Mouse (Mus musculus): ENCODE measurements around the gene Utrn. TPM values are rescaled to one million over a fixed set of nuclear protein-coding genes. Genes with fewer than 3 reads are reported as not detected.

The Utrn gene
- polyA plus RNA-seq, 1 experiment from 2014 or later, result 20.3 TPM

DNA sequence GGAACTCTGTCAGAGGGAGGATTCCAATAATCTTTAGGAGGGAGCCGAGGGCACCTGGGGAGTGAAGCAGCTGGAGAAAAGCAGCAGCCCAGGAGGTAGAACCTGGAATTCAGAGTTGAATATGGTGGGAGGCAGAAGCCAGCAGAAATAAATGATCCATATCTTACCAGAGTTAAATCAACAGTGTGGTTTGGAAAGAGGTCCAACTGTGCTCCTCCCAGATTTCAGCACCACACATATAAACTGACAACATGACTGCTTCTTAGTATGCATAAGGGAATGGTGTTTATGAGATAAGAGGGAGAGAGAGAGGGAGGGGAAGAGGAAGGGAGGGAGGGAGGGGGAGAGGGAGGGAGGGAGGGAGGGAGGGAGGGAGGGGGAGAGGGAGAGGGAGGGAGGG, 163.2 kb downstream of the Utrn start:
- H3K36me3 ChIP-seq (ENCODE audit: control insufficient read depth, insufficient read depth), result no peaks in the 10 kb centered on the region
- no peak overlapping the region for H3K4me2 ChIP-seq (ENCODE audit: low read length)
- H3K27me3 ChIP-seq (replicated peaks; ENCODE audit: control insufficient read depth, insufficient read depth, low read length), result no peaks in the 10 kb centered on the region
- no peak for ATAC-seq
- H3K4me1 ChIP-seq (replicated peaks; ENCODE audit: control insufficient read depth, insufficient read depth, low read length), result no peaks in the 10 kb centered on the region
- H3K9ac ChIP-seq (replicated peaks; ENCODE audit: low read depth, low read length), result no peak overlapping the region
- no peaks in the 10 kb centered on the region for H3K9me3 ChIP-seq (ENCODE audit: control insufficient read depth, low read length)
- H3K27ac ChIP-seq (ENCODE audit: low read length), result no peak overlapping the region
- 69% methylated on average over 1 of the region's 1 CpGs for WGBS
- H3K4me3 ChIP-seq (replicated peaks; ENCODE audit: low read length), result no peak overlapping the region

DNA sequence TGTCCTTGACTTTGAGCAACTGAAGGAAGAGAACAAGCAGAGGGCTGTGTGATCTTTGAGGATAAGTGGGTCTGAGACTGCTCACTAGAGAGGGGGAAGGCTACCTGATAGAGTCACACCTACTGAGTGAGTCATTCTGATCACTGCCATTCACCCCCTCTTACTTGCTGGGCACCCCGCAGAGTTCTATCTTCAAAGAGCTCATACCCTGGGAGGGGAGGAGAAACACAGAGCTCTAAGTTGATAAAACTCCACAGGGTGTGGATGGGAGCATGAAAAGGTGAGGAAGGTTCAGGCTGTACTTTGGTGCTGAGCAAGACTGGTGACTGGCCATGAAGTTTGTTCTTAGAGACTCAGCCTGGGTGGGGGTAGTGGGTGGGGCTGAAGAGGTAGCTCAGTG, 164.9 kb downstream of the Utrn start:
- H3K27ac ChIP-seq (ENCODE audit: low read length), result no peak overlapping the region
- H3K4me2 ChIP-seq (ENCODE audit: low read length), result no peak overlapping the region
- no peaks in the 10 kb centered on the region for H3K27me3 ChIP-seq (replicated peaks; ENCODE audit: control insufficient read depth, insufficient read depth, low read length)
- no peaks in the 10 kb centered on the region for H3K36me3 ChIP-seq (ENCODE audit: control insufficient read depth, insufficient read depth)
- WGBS, result 69% methylated on average over 1 of the region's 1 CpGs
- H3K9me3 ChIP-seq (ENCODE audit: control insufficient read depth, low read length), result no peaks in the 10 kb centered on the region
- no peaks in the 10 kb centered on the region for H3K4me1 ChIP-seq (replicated peaks; ENCODE audit: control insufficient read depth, insufficient read depth, low read length)
- ATAC-seq, result no peak
- no peak overlapping the region for H3K9ac ChIP-seq (replicated peaks; ENCODE audit: low read depth, low read length)
- no peak overlapping the region for H3K4me3 ChIP-seq (replicated peaks; ENCODE audit: low read length)

GRCm38 (mm10) chr10:12703526-12703925, 165.6 kb downstream of the Utrn start:
- Histone ChIP-seq H3K9me3 (ENCODE audit: control insufficient read depth, low read length) (no peaks in the 10 kb centered on the region), H3K4me2 (ENCODE audit: low read length) (no peak overlapping the region), H3K36me3 (ENCODE audit: control insufficient read depth, insufficient read depth) (no peaks in the 10 kb centered on the region), H3K27ac (ENCODE audit: low read length) (no peak overlapping the region), H3K4me3 (replicated peaks; ENCODE audit: low read length) (no peak overlapping the region), H3K4me1 (replicated peaks; ENCODE audit: control insufficient read depth, insufficient read depth, low read length) (no peaks in the 10 kb centered on the region), H3K27me3 (replicated peaks; ENCODE audit: control insufficient read depth, insufficient read depth, low read length) (no peaks in the 10 kb centered on the region), H3K9ac (replicated peaks; ENCODE audit: low read depth, low read length) (no peak overlapping the region)
- 76% methylated on average over 3 of the region's 3 CpGs for WGBS
- no peak for ATAC-seq

- H3K36me3 ChIP-seq (ENCODE audit: control insufficient read depth, insufficient read depth), result no peaks in the 10 kb centered on the region
- H3K4me1 ChIP-seq (replicated peaks; ENCODE audit: control insufficient read depth, insufficient read depth, low read length), result no peaks in the 10 kb centered on the region
- 91% methylated on average over 4 of the region's 4 CpGs for WGBS
- H3K9me3 ChIP-seq (ENCODE audit: control insufficient read depth, low read length), result no peaks in the 10 kb centered on the region
- no peak overlapping the region for H3K27ac ChIP-seq (ENCODE audit: low read length)
- H3K27me3 ChIP-seq (replicated peaks; ENCODE audit: control insufficient read depth, insufficient read depth, low read length), result no peaks in the 10 kb centered on the region
- no peak overlapping the region for H3K4me2 ChIP-seq (ENCODE audit: low read length)
- no peak for ATAC-seq
- no peak overlapping the region for H3K9ac ChIP-seq (replicated peaks; ENCODE audit: low read depth, low read length)
- no peak overlapping the region for H3K4me3 ChIP-seq (replicated peaks; ENCODE audit: low read length)
Observed at GRCm38 (mm10) chr10:12702140-12702539, 167.0 kb downstream of the Utrn start.

DNA sequence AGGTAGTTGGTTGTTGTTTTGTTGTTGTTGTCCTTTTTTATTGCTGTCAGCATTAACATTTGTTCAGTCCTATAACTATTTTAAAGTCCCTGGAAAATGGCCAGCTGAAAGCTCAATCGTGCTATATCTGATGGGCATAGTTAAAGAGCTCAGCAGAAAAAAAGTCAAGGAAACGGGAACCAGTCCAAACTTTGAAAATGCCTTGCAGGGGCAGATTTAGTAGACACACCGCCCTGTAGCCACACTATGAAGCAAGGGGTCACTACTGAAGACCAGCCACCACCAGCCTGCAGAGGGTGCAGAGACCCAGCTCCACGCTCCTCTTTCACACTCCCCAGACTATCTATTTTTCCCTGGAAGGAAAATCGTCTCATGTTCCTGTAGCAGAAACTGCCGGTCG, 167.5 kb downstream of the Utrn start:
- ATAC-seq, result no peak

GRCm38 (mm10) chr10:12700576-12700975, 168.6 kb downstream of the Utrn start:
- no peak for ATAC-seq
- no peaks in the 10 kb centered on the region for H3K4me1 ChIP-seq (replicated peaks; ENCODE audit: control insufficient read depth, insufficient read depth, low read length)
- no peaks in the 10 kb centered on the region for H3K9me3 ChIP-seq (ENCODE audit: control insufficient read depth, low read length)
- H3K4me2 ChIP-seq (ENCODE audit: low read length), result no peak overlapping the region
- no peak overlapping the region for H3K4me3 ChIP-seq (replicated peaks; ENCODE audit: low read length)
- WGBS, result 76% methylated on average over 3 of the region's 3 CpGs
- H3K36me3 ChIP-seq (ENCODE audit: control insufficient read depth, insufficient read depth), result no peaks in the 10 kb centered on the region
- no peak overlapping the region for H3K9ac ChIP-seq (replicated peaks; ENCODE audit: low read depth, low read length)
- H3K27me3 ChIP-seq (replicated peaks; ENCODE audit: control insufficient read depth, insufficient read depth, low read length), result no peaks in the 10 kb centered on the region
- H3K27ac ChIP-seq (ENCODE audit: low read length), result no peak overlapping the region

More for the DNA sequence above, 167.5 kb downstream of the Utrn start:
- Histone ChIP-seq H3K27me3 (replicated peaks; ENCODE audit: control insufficient read depth, insufficient read depth, low read length) (no peaks in the 10 kb centered on the region), H3K9me3 (ENCODE audit: control insufficient read depth, low read length) (no peaks in the 10 kb centered on the region), H3K9ac (replicated peaks; ENCODE audit: low read depth, low read length) (no peak overlapping the region), H3K4me2 (ENCODE audit: low read length) (no peak overlapping the region), H3K4me3 (replicated peaks; ENCODE audit: low read length) (no peak overlapping the region), H3K4me1 (replicated peaks; ENCODE audit: control insufficient read depth, insufficient read depth, low read length) (no peaks in the 10 kb centered on the region), H3K27ac (ENCODE audit: low read length) (no peak overlapping the region), H3K36me3 (ENCODE audit: control insufficient read depth, insufficient read depth) (no peaks in the 10 kb centered on the region)
- 77% methylated on average over 7 of the region's 7 CpGs for WGBS

GRCm38 (mm10) chr10:12697902-12698301, 171.3 kb downstream of the Utrn start:
- no peak for ATAC-seq
- no peaks in the 10 kb centered on the region for H3K27me3 ChIP-seq (replicated peaks; ENCODE audit: control insufficient read depth, insufficient read depth, low read length)
- H3K9ac ChIP-seq (replicated peaks; ENCODE audit: low read depth, low read length), result no peak overlapping the region
- no peak overlapping the region for H3K4me3 ChIP-seq (replicated peaks; ENCODE audit: low read length)
- H3K27ac ChIP-seq (ENCODE audit: low read length), result no peak overlapping the region
- no peaks in the 10 kb centered on the region for H3K9me3 ChIP-seq (ENCODE audit: control insufficient read depth, low read length)
- no peak overlapping the region for H3K4me2 ChIP-seq (ENCODE audit: low read length)
- no peaks in the 10 kb centered on the region for H3K4me1 ChIP-seq (replicated peaks; ENCODE audit: control insufficient read depth, insufficient read depth, low read length)
- 92% methylated on average over 3 of the region's 3 CpGs for WGBS
- H3K36me3 ChIP-seq (ENCODE audit: control insufficient read depth, insufficient read depth), result no peaks in the 10 kb centered on the region

DNA sequence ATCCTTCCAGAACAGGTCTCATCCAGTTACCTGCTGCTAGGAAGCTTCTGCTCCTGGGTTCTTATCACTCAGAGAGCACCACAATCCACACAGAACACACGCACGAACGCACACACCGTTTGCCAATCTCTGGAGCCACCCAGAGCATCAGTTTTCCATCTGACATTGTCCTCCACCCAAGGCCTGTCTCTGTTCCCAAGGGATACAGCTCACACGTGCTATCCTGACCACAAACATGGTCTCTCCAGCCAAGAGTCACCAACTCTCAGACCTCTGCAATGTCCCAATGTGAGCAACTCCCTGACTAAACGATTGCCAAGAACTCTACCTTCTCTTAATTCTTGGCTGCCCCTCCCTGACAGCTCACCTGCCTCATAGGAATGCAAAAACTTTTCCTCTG, 172.5 kb downstream of the Utrn start:
- Histone ChIP-seq H3K27me3 (replicated peaks; ENCODE audit: control insufficient read depth, insufficient read depth, low read length) (no peaks in the 10 kb centered on the region), H3K4me1 (replicated peaks; ENCODE audit: control insufficient read depth, insufficient read depth, low read length) (no peaks in the 10 kb centered on the region), H3K4me2 (ENCODE audit: low read length) (no peak overlapping the region), H3K9ac (replicated peaks; ENCODE audit: low read depth, low read length) (no peak overlapping the region), H3K36me3 (ENCODE audit: control insufficient read depth, insufficient read depth) (no peaks in the 10 kb centered on the region), H3K4me3 (replicated peaks; ENCODE audit: low read length) (no peak overlapping the region), H3K27ac (ENCODE audit: low read length) (no peak overlapping the region), H3K9me3 (ENCODE audit: control insufficient read depth, low read length) (no peaks in the 10 kb centered on the region)
- WGBS, result 91% methylated on average over 6 of the region's 6 CpGs
- no peak for ATAC-seq

DNA sequence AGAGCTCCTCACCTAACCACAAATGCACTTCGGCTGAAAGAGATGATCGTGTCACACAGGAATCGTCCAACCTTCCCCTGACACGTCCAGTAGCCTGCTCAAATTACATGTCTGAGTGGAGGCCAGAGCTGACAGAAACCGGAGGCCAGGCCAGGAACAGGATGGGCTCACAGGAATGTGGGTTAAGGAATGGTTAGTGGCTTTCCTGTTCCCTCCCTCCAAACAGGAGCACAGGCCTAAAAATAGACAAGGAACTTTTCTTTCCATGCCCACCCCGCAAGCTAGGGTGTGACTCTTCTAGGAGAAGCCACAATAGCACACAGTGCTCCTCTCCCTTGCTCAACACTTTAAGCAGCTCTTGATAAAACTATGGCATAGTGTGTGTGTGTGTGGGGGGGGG, 174.4 kb downstream of the Utrn start:
- no peaks in the 10 kb centered on the region for H3K36me3 ChIP-seq (ENCODE audit: control insufficient read depth, insufficient read depth)
- no peak overlapping the region for H3K4me2 ChIP-seq (ENCODE audit: low read length)
- 68% methylated on average over 6 of the region's 6 CpGs for WGBS
- no peak overlapping the region for H3K27ac ChIP-seq (ENCODE audit: low read length)
- no peak overlapping the region for H3K4me3 ChIP-seq (replicated peaks; ENCODE audit: low read length)
- no peak for ATAC-seq
- no peak overlapping the region for H3K9ac ChIP-seq (replicated peaks; ENCODE audit: low read depth, low read length)
- no peaks in the 10 kb centered on the region for H3K27me3 ChIP-seq (replicated peaks; ENCODE audit: control insufficient read depth, insufficient read depth, low read length)
- H3K4me1 ChIP-seq (replicated peaks; ENCODE audit: control insufficient read depth, insufficient read depth, low read length), result no peaks in the 10 kb centered on the region
- H3K9me3 ChIP-seq (ENCODE audit: control insufficient read depth, low read length), result no peaks in the 10 kb centered on the region

DNA sequence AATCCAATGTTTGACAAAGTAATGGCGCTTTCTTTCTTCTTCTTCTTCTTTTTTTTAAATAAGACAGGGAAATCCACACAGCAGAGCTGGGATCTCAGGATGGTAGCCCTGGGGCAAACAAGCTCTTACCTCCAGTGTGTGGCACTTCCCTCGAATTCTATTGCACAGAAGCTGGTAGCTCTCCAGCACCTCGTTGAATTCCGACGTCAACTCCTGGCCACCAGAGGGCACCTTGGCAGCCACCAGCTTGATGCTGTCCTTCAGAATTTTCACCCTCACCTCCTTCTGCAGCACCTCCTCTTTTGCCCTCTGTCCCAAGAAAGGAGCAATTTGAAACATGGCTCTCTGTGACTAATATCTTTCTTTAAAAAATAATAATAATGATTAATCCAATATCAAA, 178.6 kb downstream of the Utrn start:
- no peaks in the 10 kb centered on the region for H3K27me3 ChIP-seq (replicated peaks; ENCODE audit: control insufficient read depth, insufficient read depth, low read length)
- 19% methylated on average over 5 of the region's 5 CpGs for WGBS
- no peak overlapping the region for H3K27ac ChIP-seq (ENCODE audit: low read length)
- no peak overlapping the region for H3K4me3 ChIP-seq (replicated peaks; ENCODE audit: low read length)
- H3K9me3 ChIP-seq (ENCODE audit: control insufficient read depth, low read length), result no peaks in the 10 kb centered on the region
- no peak overlapping the region for H3K4me2 ChIP-seq (ENCODE audit: low read length)
- H3K4me1 ChIP-seq (replicated peaks; ENCODE audit: control insufficient read depth, insufficient read depth, low read length), result no peaks in the 10 kb centered on the region
- ATAC-seq, result peak; percentile 62; the same call in 1 of the 2 replicates
- no peak overlapping the region for H3K9ac ChIP-seq (replicated peaks; ENCODE audit: low read depth, low read length)
- H3K36me3 ChIP-seq (ENCODE audit: control insufficient read depth, insufficient read depth), result no peaks in the 10 kb centered on the region
